Mouse (Mus musculus) mature B cell (primary cell): ENCODE measurements around the gene Pitpnb.

Experiments used
- in situ Hi-C: fragments of 300-500 bp; cut with MboI; formaldehyde crosslinking; loops from 2 replicates; pipeline ENCODE4 v1.14.3; 2019

Pitpnb gene

DNA sequence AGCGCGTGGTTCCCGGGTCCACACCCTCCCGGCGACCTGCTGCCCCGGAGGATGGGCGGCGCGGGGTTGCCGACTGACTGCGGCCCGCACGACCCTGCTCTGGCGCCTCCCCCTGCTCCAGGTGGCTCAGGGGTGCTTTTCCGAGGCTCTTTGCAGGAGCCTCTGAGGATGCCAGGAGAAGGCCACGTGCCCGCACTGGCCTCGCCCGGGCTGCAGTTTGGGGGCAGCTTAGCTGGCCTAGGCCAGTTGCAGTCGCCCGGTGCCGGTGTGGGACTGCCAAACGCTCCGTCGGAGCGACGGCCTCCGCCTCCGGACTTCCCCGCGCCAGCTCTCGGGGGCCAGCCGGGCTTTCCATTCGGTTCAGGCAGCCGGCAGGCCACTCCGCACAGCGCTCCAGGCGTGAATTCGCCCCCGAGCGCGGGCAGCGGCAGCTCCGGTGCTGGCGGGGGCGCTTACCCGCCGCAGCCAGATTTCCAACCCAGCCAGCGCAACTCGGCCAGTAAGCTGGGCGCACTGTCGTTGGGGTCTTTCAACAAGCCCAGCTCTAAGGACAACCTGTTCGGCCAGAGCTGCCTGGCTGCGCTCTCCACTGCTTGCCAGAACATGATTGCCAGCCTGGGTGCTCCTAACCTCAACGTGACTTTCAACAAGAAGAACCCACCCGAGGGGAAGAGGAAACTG lies 89.6 kb downstream of the Pitpnb start:
- in situ Hi-C loops, result loop anchor here (25.0 kb wide), 1 partner anchor 742 kb away; no protein-coding TSS in a partner anchor

DNA sequence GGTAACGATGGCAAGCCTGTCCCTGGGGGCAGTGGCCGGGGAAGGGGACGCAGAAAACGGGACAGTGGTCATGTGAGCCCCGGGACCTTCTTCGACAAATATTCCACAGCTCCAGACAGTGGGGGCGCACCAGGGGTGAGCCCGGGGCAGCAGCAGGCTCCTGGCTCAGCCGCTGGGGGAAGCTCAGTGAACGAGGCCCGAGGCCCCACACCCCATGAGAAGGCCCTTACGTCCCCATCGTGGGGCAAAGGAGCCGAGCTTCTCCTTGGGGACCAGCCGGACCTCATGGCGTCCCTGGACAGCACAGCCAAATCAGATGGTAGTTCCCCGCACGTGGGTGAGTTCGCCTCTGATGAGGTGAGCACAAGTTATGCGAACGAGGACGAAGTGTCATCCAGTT lies 90.3 kb downstream of the Pitpnb start:
- in situ Hi-C loops, result loop anchor here (25.0 kb wide), 1 partner anchor 741 kb away; no protein-coding TSS in a partner anchor

DNA sequence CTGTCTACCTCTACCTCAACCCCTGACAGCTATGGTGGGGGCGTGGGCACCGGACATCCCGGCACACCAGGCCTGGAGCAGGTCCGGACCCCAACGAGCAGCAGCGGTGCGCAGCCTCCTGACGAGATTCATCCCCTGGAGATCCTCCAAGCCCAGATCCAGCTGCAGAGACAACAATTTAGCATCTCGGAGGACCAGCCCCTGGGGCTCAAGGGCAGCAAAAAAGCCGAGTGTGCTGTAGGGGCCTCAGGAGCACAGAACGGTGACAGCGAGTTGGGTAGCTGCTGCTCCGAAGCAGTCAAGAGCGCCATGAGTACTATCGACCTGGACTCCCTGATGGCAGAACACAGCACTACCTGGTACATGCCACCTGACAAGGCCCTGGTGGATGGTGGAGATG lies 90.9 kb downstream of the Pitpnb start:
- in situ Hi-C loops, result loop anchor here (25.0 kb wide), 1 partner anchor 741 kb away; no protein-coding TSS in a partner anchor

DNA sequence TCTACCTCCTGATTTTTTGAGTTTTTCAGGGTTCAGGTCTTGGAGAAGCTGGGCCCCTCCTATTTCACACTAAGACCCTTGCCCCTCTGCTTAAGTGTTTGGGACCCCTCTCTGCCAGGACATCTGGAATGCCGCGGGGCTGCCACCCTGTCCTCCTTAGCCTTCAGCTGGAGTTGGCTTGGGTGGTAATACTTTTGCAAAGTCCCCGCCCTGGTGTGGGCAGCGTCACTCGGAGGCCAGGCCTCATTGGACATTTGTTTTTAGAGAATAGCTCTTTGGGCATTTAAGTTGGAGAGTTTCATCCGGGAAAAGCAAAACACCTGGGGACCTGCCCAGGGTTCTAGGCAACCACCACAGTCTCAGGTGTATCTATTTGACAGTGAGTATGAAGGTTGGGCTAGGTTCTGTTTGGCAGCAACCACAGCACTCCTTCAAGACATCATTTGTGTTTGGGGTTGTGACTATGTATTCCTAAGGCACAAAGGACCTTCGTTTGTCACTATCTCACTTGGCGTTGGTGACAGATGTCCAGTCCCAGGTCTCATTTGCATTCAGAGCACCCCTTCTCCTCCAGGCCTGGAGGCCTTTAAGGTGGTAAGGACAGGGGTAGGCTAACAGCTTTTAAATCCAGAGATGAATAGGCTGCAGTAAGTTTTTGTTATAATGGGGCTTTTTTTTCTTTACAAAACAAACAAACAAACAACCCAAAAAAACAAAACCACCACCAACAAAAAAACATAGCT lies 91.7 kb downstream of the Pitpnb start:
- in situ Hi-C loops, result loop anchor here (25.0 kb wide), 1 partner anchor 740 kb away; no protein-coding TSS in a partner anchor

DNA sequence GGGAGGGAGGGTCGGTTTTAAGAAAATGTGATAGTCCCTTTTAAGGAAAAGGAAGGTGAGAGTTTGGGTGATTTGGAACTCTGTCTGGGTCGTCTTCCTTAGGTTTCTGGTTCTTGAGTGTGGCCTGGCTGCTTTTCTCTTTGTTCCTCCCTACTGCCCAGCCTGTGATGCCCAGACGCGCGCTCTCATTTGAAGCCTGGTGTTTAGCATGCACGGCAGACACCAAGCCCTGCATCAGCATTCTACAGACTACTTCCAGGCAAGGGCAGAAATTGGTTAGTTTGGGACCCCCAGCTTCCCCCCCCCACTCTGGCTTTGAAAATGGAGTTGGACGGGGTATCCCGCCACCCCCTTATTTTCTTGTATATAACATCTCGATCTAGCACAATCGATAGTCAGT lies 92.4 kb downstream of the Pitpnb start:
- in situ Hi-C loops, result loop anchor here (25.0 kb wide), 1 partner anchor 739 kb away; no protein-coding TSS in a partner anchor

DNA sequence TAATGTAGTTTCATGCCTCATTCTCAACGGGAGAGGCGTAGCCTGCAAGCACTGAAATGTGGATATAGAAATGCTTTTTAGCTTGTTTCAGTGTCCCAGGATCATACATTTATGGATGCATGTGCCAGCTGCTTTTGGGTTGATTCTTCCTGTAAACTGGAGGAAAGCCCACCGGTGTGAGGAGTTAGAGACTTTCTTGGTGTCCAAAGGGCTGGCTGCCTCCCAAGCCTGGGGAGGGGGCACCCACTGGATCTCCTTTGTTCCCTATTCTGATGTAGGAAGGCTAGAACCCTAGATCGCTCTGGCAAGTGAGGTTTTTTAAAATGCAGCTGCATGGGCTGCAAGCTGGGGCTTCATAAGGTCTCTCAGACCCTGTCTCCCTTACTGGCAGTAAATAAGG lies 93.1 kb downstream of the Pitpnb start:
- in situ Hi-C loops, result loop anchor here (25.0 kb wide), 1 partner anchor 739 kb away; no protein-coding TSS in a partner anchor

DNA sequence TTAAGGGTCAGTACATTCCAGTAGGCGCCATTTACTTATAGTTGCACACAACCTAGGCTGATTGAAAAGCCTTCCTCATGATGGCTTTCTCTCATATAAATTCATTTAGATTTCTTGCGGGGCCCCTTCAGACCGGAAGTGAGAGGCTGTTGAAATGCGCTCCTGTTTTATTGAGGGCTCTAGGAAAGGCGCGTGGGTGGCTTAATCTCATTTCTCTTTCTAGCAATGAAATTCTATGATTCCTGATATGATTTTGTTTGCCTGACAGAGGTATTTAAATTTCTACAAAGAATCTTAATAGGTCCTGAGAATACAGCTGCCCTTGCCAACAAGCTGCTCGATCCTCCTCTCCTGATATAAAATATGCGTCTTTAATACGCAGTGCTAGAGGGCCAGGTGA lies 95.2 kb downstream of the Pitpnb start:
- in situ Hi-C loops, result no loop called here

DNA sequence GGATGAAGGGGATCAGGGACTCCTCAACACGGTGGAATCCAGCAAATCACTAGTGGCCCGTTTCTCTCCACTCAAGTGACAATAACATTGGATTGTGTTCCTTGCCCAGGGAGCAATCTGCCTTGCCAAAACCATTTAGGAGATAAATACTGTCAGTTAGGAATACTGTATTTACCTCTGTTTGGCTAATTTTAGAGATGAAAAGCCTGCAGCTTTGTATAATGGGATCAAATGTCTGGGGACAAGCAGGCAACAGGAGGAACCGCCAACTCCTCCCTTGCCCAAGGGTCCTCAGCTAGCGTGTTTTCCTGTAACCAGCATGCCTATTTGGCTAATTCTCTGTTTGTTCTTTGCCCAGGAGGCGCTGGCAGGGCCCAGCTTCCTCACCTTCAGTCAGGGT lies 95.7 kb downstream of the Pitpnb start:
- in situ Hi-C loops, result no loop called here

DNA sequence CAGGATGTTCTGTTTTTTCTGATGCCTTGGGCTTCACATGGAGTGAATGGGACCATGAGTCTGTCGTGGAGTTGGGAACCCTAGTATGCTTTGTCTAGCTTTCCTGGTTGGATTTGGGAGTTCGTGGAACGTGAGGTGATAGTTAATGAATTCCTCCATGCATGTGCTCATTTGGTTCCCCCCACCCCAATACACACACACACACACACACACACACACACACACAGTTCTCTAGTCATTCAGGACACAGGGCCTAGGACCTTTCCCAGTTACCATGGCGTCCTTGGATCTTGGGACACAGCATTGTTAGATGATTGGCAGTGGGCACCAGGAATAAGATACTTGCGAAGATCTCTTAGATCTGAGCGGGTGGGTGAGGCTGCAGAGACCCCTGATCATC lies 98.3 kb downstream of the Pitpnb start:
- in situ Hi-C loops, result no loop called here

DNA sequence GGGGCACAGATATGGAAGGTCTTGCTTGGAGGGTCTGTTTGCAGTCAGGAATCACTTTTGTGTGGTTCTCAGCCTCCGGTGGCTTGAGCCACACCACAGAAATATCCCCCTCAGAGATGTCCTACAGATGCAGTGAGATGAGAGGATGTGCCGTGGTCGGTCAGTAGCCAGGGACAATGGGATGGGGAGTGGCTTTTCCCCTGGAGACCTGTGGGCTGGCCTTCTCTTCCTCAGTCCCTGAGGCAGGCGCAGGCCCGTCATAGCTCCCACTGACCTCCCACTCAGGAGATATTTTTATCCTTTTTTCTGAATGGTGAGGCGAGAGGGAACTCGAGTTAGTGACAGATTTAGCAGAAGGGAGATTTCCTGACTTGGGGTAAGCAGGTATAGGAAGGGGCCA lies 99.2 kb downstream of the Pitpnb start:
- in situ Hi-C loops, result no loop called here

DNA sequence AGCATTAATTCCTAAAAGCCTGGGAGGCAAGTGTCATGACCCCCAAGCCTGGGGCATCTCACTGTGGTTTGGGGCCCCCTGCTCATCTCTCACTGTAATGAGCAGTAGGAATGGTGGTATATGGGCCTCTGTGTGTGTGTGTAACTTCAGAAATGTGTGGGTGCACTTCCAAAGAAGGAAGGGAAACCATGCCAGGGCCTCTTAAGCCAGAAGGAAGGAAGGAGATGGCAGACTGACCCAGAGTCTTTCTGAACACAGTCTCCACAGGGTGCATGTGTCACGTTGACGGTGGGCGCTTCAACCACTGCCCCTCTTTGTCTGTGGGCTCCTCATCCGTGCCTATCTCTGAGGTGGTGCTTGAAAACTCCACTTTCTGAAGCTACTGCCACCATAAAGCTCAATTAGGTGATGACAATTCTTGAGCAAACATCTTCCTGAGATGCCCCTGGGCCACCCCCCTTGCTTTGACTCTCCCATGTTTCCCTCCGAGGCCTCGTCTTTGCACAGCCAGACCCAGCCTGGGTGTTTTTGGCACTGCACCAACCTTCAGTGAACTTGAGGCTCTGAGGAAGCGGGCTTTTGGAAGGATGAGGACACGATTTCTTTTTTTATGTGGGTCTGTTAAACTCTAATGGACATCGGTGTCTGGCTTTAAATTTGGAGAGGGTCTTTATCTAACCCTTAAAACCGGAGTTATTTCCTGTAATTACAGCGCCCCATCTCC lies 100.6 kb downstream of the Pitpnb start:
- in situ Hi-C loops, result no loop called here

DNA sequence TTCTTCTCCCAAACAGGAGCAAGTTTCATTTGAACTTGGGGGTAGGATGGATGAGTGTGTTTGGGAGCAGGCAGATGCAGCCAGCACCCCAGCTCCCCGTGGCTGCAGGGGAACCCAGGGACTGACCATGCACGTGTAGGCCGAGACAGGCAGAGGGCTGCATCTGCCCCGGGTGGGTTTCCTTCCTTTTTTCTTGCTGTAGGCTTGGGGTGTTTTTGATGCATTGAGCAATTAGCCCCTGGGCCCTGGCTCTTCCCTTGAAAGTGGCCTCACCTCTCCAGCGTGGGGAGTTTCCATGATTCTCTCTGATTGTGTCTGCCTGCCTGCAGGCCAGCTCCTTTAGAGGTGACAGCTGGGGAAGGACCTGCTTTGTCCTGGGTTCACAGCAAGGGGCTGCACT lies 102.3 kb downstream of the Pitpnb start:
- in situ Hi-C loops, result no loop called here

DNA sequence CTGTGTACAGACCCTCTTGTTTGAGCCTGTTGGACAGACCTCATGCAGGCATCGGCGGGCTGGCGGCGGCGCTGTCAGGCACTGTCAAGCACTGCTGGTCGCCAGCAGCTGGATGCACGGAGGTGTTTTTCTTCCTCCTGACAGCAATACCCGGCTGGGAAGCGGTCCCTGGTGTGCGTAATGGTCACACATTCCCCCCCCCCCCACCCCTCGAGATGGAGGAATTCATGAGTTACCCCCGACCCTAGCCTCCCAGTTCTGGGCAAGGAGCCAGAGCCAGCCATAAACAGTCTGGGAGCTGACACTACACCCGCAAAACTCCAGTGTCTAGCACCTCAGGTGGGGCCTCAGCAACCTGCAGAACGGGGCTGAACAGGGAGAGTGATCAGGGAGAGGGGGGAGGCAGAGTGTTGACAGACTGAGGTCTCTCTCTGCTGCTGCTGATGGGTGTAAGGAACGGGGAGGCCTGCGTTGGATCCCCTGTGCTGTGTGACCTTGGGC lies 103.8 kb downstream of the Pitpnb start:
- in situ Hi-C loops, result no loop called here

DNA sequence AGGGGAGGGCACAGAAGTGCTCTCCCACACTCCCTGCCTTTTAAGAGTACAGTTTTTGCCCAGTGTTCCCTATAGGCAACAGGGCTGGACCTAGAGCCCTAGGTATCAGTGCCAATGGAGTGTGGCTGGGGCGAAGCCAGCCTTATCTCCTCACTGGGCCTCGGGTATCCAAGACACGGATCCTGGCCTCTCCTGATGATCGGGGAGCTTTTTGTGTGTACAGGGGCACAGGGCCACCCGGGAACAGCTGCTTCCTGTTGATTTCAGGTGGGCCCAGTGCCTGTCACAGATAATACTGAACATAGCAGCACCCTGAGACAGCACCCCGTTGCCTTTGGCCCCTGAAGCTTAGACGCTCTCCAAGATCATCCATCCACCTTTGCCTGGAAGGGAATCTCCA lies 105.7 kb downstream of the Pitpnb start:
- in situ Hi-C loops, result no loop called here

DNA sequence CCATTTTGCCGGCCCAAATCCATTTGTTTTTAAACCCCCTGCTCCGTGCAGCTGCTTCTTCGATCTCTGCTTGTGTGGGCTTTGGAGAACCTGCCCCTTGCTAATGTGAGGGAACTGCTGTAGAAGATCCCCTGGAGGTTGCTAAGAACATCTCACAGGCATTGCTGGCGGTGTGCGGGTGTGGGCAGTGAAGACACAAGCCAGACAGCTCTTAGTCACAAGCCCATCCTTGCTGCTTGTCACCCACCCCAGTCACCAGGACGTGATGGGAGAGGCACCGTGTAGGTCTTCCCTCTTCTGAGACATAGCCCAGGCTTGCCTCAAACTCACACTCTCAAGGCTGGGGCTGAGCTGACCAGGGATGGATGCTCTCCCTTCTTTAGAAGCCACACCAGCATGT lies 106.6 kb downstream of the Pitpnb start:
- in situ Hi-C loops, result no loop called here
